Mouse (Mus musculus) ES-Bruce4 (cell line): ENCODE results near the gene Parp8.

ENCODE experiments used
- CTCF ChIP-seq: IDR thresholded peaks from one replicate; pipeline ENCODE4 v1.8.1; 2011; ENCODE audit warnings: low read depth, low read length
- EP300 ChIP-seq: IDR thresholded peaks from 2 replicates; pipeline ENCODE4 v1.6.1; 2011; ENCODE audit warnings: low read depth, low read length; ENCODE audit not compliant: insufficient read depth
- POLR2A ChIP-seq: IDR thresholded peaks from one replicate; pipeline ENCODE4 v1.8.1; 2011; ENCODE audit warnings: low read length; ENCODE audit not compliant: insufficient read depth

DNA sequence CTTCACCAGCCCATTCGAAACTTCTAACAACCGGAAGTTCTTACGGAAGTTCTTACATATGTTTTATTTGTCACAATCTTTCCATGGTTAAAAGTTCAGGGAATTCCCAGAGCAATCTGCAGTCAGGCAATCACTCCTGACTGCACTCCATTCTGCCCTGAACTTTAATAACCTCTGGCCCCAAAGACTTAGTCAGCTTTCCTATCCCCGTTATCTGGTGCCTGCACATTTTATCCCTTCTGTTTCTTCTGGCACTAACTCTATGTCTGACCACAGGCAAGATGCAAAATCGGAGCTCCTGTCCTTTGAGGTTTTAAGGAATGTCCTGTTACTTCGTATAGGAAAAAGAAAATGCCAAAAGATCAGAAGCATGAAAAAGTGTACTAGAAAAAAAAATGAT lies 4.7 kb downstream of the Parp8 start:
- TF ChIP-seq EP300 (no peak), CTCF (no peak), POLR2A (no peak)
